Mouse (Mus musculus) midbrain, embryonic 11.5 days (tissue): ENCODE data around the gene Lyrm1. TPM values are rescaled to one million over a fixed set of nuclear protein-coding genes. Genes with fewer than 3 reads are reported as not detected.
A peak's percentile ranks its signal among the peaks of the same experiment; 100 is the strongest.

Source experiments
- ATAC-seq: fragments of 200-750 bp; cut with Nextera tagmentation; 2 replicates; pipeline ENCODE4 v1.8.0; 2017; ENCODE audit warnings: moderate TSS enrichment, moderate library complexity; ENCODE audit not compliant: low FRiP score
- DNase-seq: peaks from one replicate; pipeline ENCODE4 v3.0.0; 2015; ENCODE audit warnings: low spot score; ENCODE audit errors: missing footprints
- H3K27ac ChIP-seq: fragments of 300-500 bp; sonication (generic); 2 replicates; pipeline ENCODE4 v1.5.1; 2014; ENCODE audit warnings: low read depth, low read length
- H3K27me3 ChIP-seq: fragments of 300-500 bp; sonication (generic); 2 replicates; pipeline ENCODE4 v1.6.1; 2014; ENCODE audit warnings: mild to moderate bottlenecking, low read length, moderate library complexity, mixed read lengths; ENCODE audit not compliant: control insufficient read depth, insufficient read depth
- H3K36me3 ChIP-seq: fragments of 300-500 bp; sonication (generic); 2 replicates; pipeline ENCODE4 v1.6.1; 2014; ENCODE audit warnings: mild to moderate bottlenecking, low read length, moderate library complexity, mixed read lengths; ENCODE audit not compliant: control insufficient read depth, insufficient read depth
- H3K4me1 ChIP-seq: fragments of 300-500 bp; sonication (generic); 2 replicates; pipeline ENCODE4 v1.6.1; 2014; ENCODE audit warnings: low read length; ENCODE audit not compliant: control insufficient read depth, insufficient read depth
- H3K4me2 ChIP-seq: fragments of 300-500 bp; sonication (generic); 2 replicates; pipeline ENCODE4 v1.6.1; 2014; ENCODE audit warnings: mild to moderate bottlenecking, moderate library complexity
- H3K4me3 ChIP-seq: fragments of 300-500 bp; sonication (generic); 2 replicates; pipeline ENCODE4 v1.5.1; 2014; ENCODE audit warnings: low read depth, low read length
- H3K9ac ChIP-seq: fragments of 300-500 bp; sonication (generic); 2 replicates; pipeline ENCODE4 v1.6.1; 2014; ENCODE audit warnings: low read length
- H3K9me3 ChIP-seq: fragments of 300-500 bp; sonication (generic); 2 replicates; pipeline ENCODE4 v1.6.1; 2016; ENCODE audit warnings: low read length; ENCODE audit not compliant: control insufficient read depth
- WGBS: fragments of 180-500 bp; shearing (Covaris S2); extraction: QIAGEN DNeasy Blood & Tissue Kit; methylation state at CpG from one replicate; pipeline ENCODE4 v1.1.7; 2014; 5-methylcytosine and 5-hydroxymethylcytosine counted together
- polyA plus RNA-seq: library from polyadenylated mRNA; unstranded; fragments of >200 nt; fragmentation: Nextera tagmentation; extraction: Ambion mirVana; gene quantifications from 2 replicates; pipeline ENCODE4 v1.2.1, GENCODE M21; 2014

The Lyrm1 gene
- 13.1 and 14.4 TPM in 2 replicates for polyA plus RNA-seq

DNA sequence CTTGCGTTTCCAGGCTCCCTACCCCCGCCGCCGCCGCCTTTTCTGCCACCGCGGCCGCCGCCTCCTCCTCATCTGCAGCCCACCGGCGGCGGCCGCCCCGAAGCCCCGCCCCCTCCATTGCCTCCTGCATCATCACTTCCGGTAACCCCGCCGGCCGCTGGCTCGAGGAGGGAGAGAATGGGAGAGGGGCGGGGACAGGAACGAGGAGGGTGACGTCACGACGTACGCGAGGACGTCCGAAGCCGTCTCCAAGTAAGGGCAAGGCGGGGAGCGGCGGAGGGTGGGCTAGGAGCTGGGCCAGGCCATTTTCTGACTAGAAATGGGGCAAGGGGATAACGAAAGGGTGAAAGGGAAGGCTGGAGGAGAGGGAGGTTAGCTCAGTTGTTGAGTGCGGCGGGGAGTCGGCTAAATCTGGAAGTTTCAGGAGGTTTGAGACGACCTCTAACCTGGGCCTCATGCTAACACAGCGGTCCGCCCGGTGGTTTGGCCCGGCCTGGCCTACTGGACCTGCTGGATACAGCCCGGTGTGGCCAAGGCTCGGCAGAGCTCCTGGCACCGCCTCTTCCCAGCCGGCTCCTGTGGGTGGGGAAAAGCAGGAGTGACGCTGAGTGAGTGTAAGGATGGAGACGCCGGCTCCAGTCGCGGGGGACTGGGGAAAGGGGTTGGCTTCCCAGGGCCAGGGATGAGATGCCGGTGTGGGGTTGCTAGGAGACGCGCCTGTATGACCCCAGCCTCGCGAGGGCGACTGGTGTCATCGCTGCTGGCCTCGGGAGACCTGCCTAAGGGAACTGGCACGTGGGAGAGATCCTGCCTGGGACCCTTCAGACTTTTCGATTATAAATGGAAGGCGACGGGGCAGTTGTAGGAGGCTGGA, at the start of gene Lyrm1, which contains the start of gene Dcun1d3:
TSS of gene Lyrm1 (plus strand) at position 223 of the 874 bp plus-strand sequence.
TSS of gene Dcun1d3 (minus strand) at position 660 of the 874 bp plus-strand sequence.
- ATAC-seq (peak; percentile 98), DNase-seq (peak; percentile 99)
- peaks cover 9% of the 10 kb centered on the region for H3K4me1 ChIP-seq
- H3K4me3 ChIP-seq, result peak within 1 kb of the TSS; percentile 74
- H3K9ac ChIP-seq, result peak within 1 kb of the TSS; percentile 84
- H3K27me3 ChIP-seq, result no peaks in the 10 kb centered on the region
- H3K4me2 ChIP-seq, result peak within 1 kb of the TSS; percentile 53
- H3K27ac ChIP-seq, result peak within 1 kb of the TSS; percentile 96
- no peaks in the 10 kb centered on the region for H3K36me3 ChIP-seq
- no peaks in the 10 kb centered on the region for H3K9me3 ChIP-seq
- under 1% methylated on average over 63 of the region's 63 CpGs for WGBS

- no peak overlapping the region for H3K27ac ChIP-seq
- no peak overlapping the region for H3K4me3 ChIP-seq
- no peaks in the 10 kb centered on the region for H3K9me3 ChIP-seq
- no peak overlapping the region for H3K9ac ChIP-seq
- ATAC-seq (no peak), DNase-seq (no peak)
- no peaks in the 10 kb centered on the region for H3K36me3 ChIP-seq
- H3K4me2 ChIP-seq, result no peak overlapping the region
- WGBS, result 94% methylated on average over 2 of the region's 2 CpGs
- no peaks in the 10 kb centered on the region for H3K27me3 ChIP-seq
- H3K4me1 ChIP-seq, result no peaks in the 10 kb centered on the region
Measured at GRCm38 (mm10) chr7:119847396-119847795, 48.3 kb upstream of the Lyrm1 start.

DNA sequence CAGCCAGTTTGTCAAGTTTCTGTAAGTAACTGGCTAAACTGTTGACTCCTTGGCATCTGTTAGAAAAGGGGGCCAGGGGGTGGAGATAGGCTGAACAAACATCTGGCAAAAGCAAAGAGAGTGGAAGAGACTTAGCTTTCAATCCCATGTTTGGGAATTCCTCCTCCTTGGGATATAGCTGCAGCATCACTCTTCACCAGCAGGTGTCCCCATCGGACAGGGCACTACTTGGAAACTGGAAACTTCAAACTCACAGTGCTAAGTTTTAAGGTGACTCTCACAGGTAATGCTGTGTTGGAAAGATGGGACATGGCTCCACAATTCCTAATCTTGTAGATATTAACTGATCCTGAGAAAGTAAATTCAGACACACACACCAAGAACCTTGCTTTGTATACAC, 46.6 kb upstream of the Lyrm1 start:
- Histone ChIP-seq H3K4me1 (no peaks in the 10 kb centered on the region), H3K9ac (no peak overlapping the region), H3K4me3 (no peak overlapping the region), H3K27me3 (no peaks in the 10 kb centered on the region), H3K36me3 (no peaks in the 10 kb centered on the region), H3K27ac (no peak overlapping the region), H3K4me2 (no peak overlapping the region), H3K9me3 (no peaks in the 10 kb centered on the region)
- peak; percentile 95 for DNase-seq
- 4% methylated on average over 1 of the region's 1 CpGs for WGBS
- ATAC-seq, result no peak

- Histone ChIP-seq H3K4me3 (no peak overlapping the region), H3K36me3 (no peaks in the 10 kb centered on the region), H3K27me3 (no peaks in the 10 kb centered on the region), H3K27ac (no peak overlapping the region), H3K4me1 (no peaks in the 10 kb centered on the region), H3K9me3 (no peaks in the 10 kb centered on the region), H3K4me2 (no peak overlapping the region), H3K9ac (no peak overlapping the region)
- 82% methylated on average over 5 of the region's 5 CpGs for WGBS
- no peak for ATAC-seq
- DNase-seq, result no peak
Measured at GRCm38 (mm10) chr7:119850737-119851136, 44.9 kb upstream of the Lyrm1 start.

DNA sequence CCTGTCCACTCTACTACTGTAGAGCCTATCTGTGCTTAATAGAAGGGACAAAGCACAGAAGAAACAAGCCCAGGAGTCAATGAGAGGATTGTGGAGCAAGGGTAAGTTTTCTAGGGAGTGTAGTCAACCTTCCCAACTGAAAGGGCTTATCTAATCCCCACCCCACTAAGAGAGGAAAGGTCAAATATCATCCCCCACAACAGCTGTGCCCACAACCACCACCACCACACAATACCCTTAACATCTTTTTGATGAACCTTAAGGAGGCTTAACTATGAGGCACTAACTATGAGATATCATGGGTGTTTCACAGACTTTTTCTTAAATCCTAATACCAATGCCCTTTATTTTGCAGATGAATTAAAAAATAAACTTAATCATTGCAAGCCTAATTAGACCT, 43.2 kb upstream of the Lyrm1 start:
- Histone ChIP-seq H3K4me2 (no peak overlapping the region), H3K9me3 (no peaks in the 10 kb centered on the region), H3K27ac (no peak overlapping the region), H3K9ac (no peak overlapping the region), H3K4me3 (no peak overlapping the region), H3K36me3 (no peaks in the 10 kb centered on the region), H3K4me1 (no peaks in the 10 kb centered on the region), H3K27me3 (no peaks in the 10 kb centered on the region)
- ATAC-seq (no peak), DNase-seq (peak; percentile 74)

- ATAC-seq (no peak), DNase-seq (no peak)
- Histone ChIP-seq H3K27me3 (no peaks in the 10 kb centered on the region), H3K4me2 (no peak overlapping the region), H3K27ac (no peak overlapping the region), H3K36me3 (no peaks in the 10 kb centered on the region), H3K9me3 (no peaks in the 10 kb centered on the region), H3K9ac (no peak overlapping the region), H3K4me1 (no peaks in the 10 kb centered on the region), H3K4me3 (no peak overlapping the region)
- WGBS, result 86% methylated on average over 1 of the region's 1 CpGs
Measured at GRCm38 (mm10) chr7:119853186-119853585, 42.5 kb upstream of the Lyrm1 start.

- ATAC-seq (no peak), DNase-seq (no peak)
- H3K9ac ChIP-seq, result no peak overlapping the region
- no peaks in the 10 kb centered on the region for H3K9me3 ChIP-seq
- H3K4me1 ChIP-seq, result no peaks in the 10 kb centered on the region
- H3K4me3 ChIP-seq, result no peak overlapping the region
- H3K4me2 ChIP-seq, result no peak overlapping the region
- WGBS, result 95% methylated on average over 2 of the region's 2 CpGs
- H3K36me3 ChIP-seq, result no peaks in the 10 kb centered on the region; the same call in 1 of the 2 replicates
- no peak overlapping the region for H3K27ac ChIP-seq
- no peaks in the 10 kb centered on the region for H3K27me3 ChIP-seq
Measured at GRCm38 (mm10) chr7:119854362-119854761, 41.3 kb upstream of the Lyrm1 start.

- Histone ChIP-seq H3K4me1 (peaks cover under 1% of the 10 kb centered on the region; the same call in 1 of the 2 replicates), H3K27ac (no peak overlapping the region), H3K27me3 (no peaks in the 10 kb centered on the region), H3K9me3 (no peaks in the 10 kb centered on the region), H3K4me3 (no peak overlapping the region), H3K4me2 (no peak overlapping the region), H3K36me3 (peaks cover 2% of the 10 kb centered on the region; the same call in 1 of the 2 replicates), H3K9ac (no peak overlapping the region)
- DNase-seq, result no peak
- no peak for ATAC-seq
Measured at GRCm38 (mm10) chr7:119855031-119855430, 40.6 kb upstream of the Lyrm1 start.

DNA sequence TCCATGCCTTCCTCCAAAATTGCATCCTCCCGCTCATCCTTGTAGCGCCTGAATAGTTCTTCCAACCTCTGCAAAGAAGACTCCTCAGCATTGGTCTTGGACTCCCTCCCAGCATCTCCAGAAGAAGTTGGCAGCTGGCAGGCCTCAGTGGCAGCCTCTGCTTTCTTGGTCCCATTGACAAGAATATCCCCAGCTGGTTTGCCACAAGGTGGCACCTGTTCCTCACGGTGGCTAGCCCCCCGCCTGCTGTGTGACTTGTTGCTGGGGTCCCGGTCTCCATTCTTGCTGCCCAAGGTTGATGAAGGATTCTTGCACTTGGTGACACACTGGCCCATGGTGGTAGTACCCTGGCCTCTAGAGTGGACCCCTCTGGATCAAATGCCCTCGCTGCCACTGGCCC, 36.2 kb upstream of the Lyrm1 start:
- H3K9me3 ChIP-seq, result no peaks in the 10 kb centered on the region
- H3K9ac ChIP-seq, result no peak overlapping the region
- peaks cover 2% of the 10 kb centered on the region; the same call in 1 of the 2 replicates for H3K36me3 ChIP-seq
- H3K4me3 ChIP-seq, result no peak overlapping the region
- WGBS, result 79% methylated on average over 6 of the region's 6 CpGs
- H3K4me2 ChIP-seq, result no peak overlapping the region
- H3K27me3 ChIP-seq, result no peaks in the 10 kb centered on the region
- H3K4me1 ChIP-seq, result peaks cover 22% of the 10 kb centered on the region
- no peak overlapping the region for H3K27ac ChIP-seq
- no peak for DNase-seq
- ATAC-seq, result no peak
